Mouse (Mus musculus) cerebellum, adult 18-20 months (tissue): Measurements from ENCODE around the gene Bet1.

Experiments
- DNase-seq, 2 experiments: peaks; one replicate each; pipeline ENCODE4 v3.0.0; 2021

Gene Bet1

GRCm38 (mm10) chr6:4086663-4087454 lies at the start of gene Bet1:
Bet1 (minus strand) TSS chr6:4086972.
- peak; percentile 82 to 87 for DNase-seq

GRCm38 (mm10) chr6:4132239-4132638 lies 45.5 kb upstream of the Bet1 start:
- DNase-seq = no peak

- DNase-seq = no peak
Measured at GRCm38 (mm10) chr6:4131149-4131548, 44.4 kb upstream of the Bet1 start.

- DNase-seq = no peak
Measured at GRCm38 (mm10) chr6:4118611-4119010, 31.8 kb upstream of the Bet1 start.

GRCm38 (mm10) chr6:4090423-4090822 lies 3.7 kb upstream of the Bet1 start:
- DNase-seq = no peak

GRCm38 (mm10) chr6:4072281-4072680 lies 14.5 kb downstream of the Bet1 start:
- no peak for DNase-seq

GRCm38 (mm10) chr6:4069714-4070113 lies 17.1 kb downstream of the Bet1 start:
- no peak for DNase-seq

GRCm38 (mm10) chr6:4054387-4054786 lies 32.4 kb downstream of the Bet1 start:
- DNase-seq = no peak

- DNase-seq = no peak
Measured at GRCm38 (mm10) chr6:4052843-4053242, 33.9 kb downstream of the Bet1 start.

- no peak for DNase-seq
Measured at GRCm38 (mm10) chr6:4047200-4047599, 39.6 kb downstream of the Bet1 start.

GRCm38 (mm10) chr6:4041821-4042220 lies 45.0 kb downstream of the Bet1 start:
- no peak for DNase-seq

GRCm38 (mm10) chr6:4030956-4031355 lies 55.8 kb downstream of the Bet1 start:
- no peak for DNase-seq
